Mouse (Mus musculus): ENCODE measurements at regions not wholly inside any gene's neighbourhood (a gene's known extent, or its start where the extent isn't known, plus 50 kb on each side); places are given as distances from the start of the nearest gene placed in this dataset.

GRCm38 (mm10) chr1:169439621-169440020, 91.6 kb downstream of the Nuf2 start:
- H3K4me1 ChIP-seq (replicated peaks), result peaks cover 3% of the 10 kb centered on the region; the same call in 1 of the 2 replicates
- no peak for ATAC-seq (ENCODE audit: low read depth)
- WGBS, result 51% methylated on average over 2 of the region's 2 CpGs
- no peak overlapping the region for H3K9ac ChIP-seq
- no peak overlapping the region for H3K4me3 ChIP-seq
- no peak overlapping the region for H3K4me2 ChIP-seq
- H3K9me3 ChIP-seq, result no peaks in the 10 kb centered on the region
- no peak overlapping the region for H3K27ac ChIP-seq (replicated peaks)
- no peaks in the 10 kb centered on the region for H3K27me3 ChIP-seq
- no peaks in the 10 kb centered on the region for H3K36me3 ChIP-seq

GRCm38 (mm10) chr1:169438006-169438405, 93.3 kb downstream of the Nuf2 start:
- Histone ChIP-seq H3K9ac (no peak overlapping the region), H3K4me2 (no peak overlapping the region), H3K4me3 (no peak overlapping the region), H3K4me1 (replicated peaks) (peaks cover 3% of the 10 kb centered on the region; the same call in 1 of the 2 replicates), H3K36me3 (no peaks in the 10 kb centered on the region), H3K27ac (replicated peaks) (no peak overlapping the region), H3K9me3 (no peaks in the 10 kb centered on the region), H3K27me3 (no peaks in the 10 kb centered on the region)
- no peak for ATAC-seq (ENCODE audit: low read depth)
- WGBS, result 58% methylated on average over 3 of the region's 3 CpGs

- H3K27ac ChIP-seq (replicated peaks), result no peak overlapping the region
- 66% methylated on average over 3 of the region's 3 CpGs for WGBS
- H3K36me3 ChIP-seq, result no peaks in the 10 kb centered on the region
- ATAC-seq (ENCODE audit: low read depth), result no peak
- no peak overlapping the region for H3K4me3 ChIP-seq
- H3K4me1 ChIP-seq (replicated peaks), result no peaks in the 10 kb centered on the region
- H3K9ac ChIP-seq, result no peak overlapping the region
- no peak overlapping the region for H3K4me2 ChIP-seq
- H3K27me3 ChIP-seq, result no peaks in the 10 kb centered on the region
- H3K9me3 ChIP-seq, result no peaks in the 10 kb centered on the region
Measured at GRCm38 (mm10) chr1:169422408-169422807, 108.9 kb downstream of the Nuf2 start.

GRCm38 (mm10) chr1:169421671-169422070, 109.6 kb downstream of the Nuf2 start:
- no peak overlapping the region for H3K9ac ChIP-seq
- 37% methylated on average over 1 of the region's 1 CpGs for WGBS
- ATAC-seq (ENCODE audit: low read depth), result no peak
- H3K4me1 ChIP-seq (replicated peaks), result no peaks in the 10 kb centered on the region
- no peak overlapping the region for H3K4me3 ChIP-seq
- no peaks in the 10 kb centered on the region for H3K9me3 ChIP-seq
- H3K27me3 ChIP-seq, result no peaks in the 10 kb centered on the region
- H3K4me2 ChIP-seq, result no peak overlapping the region
- no peak overlapping the region for H3K27ac ChIP-seq (replicated peaks)
- no peaks in the 10 kb centered on the region for H3K36me3 ChIP-seq

- H3K27me3 ChIP-seq, result no peaks in the 10 kb centered on the region
- no peaks in the 10 kb centered on the region for H3K36me3 ChIP-seq
- 87% methylated on average over 4 of the region's 4 CpGs for WGBS
- no peaks in the 10 kb centered on the region for H3K4me1 ChIP-seq (replicated peaks)
- no peak overlapping the region for H3K9ac ChIP-seq
- no peak for ATAC-seq (ENCODE audit: low read depth)
- H3K9me3 ChIP-seq, result no peaks in the 10 kb centered on the region
- H3K4me3 ChIP-seq, result no peak overlapping the region
- no peak overlapping the region for H3K4me2 ChIP-seq
- no peak overlapping the region for H3K27ac ChIP-seq (replicated peaks)
Measured at GRCm38 (mm10) chr1:169418665-169419045, 112.6 kb downstream of the Nuf2 start.

GRCm38 (mm10) chr1:169417979-169418664, 113.1 kb downstream of the Nuf2 start:
- Histone ChIP-seq H3K36me3 (no peaks in the 10 kb centered on the region), H3K4me1 (replicated peaks) (no peaks in the 10 kb centered on the region), H3K27ac (replicated peaks) (no peak overlapping the region), H3K27me3 (no peaks in the 10 kb centered on the region), H3K9me3 (no peaks in the 10 kb centered on the region), H3K4me2 (no peak overlapping the region), H3K4me3 (no peak overlapping the region), H3K9ac (no peak overlapping the region)
- ATAC-seq (ENCODE audit: low read depth), result no peak
- 75% methylated on average over 10 of the region's 10 CpGs for WGBS

- H3K4me1 ChIP-seq (replicated peaks), result peaks cover 8% of the 10 kb centered on the region; the same call in 1 of the 2 replicates
- 94% methylated on average over 1 of the region's 1 CpGs for WGBS
- H3K9ac ChIP-seq, result no peak overlapping the region
- no peak overlapping the region for H3K4me2 ChIP-seq
- no peak overlapping the region for H3K27ac ChIP-seq (replicated peaks)
- H3K9me3 ChIP-seq, result no peaks in the 10 kb centered on the region
- no peaks in the 10 kb centered on the region for H3K36me3 ChIP-seq
- no peak for ATAC-seq (ENCODE audit: low read depth)
- no peaks in the 10 kb centered on the region for H3K27me3 ChIP-seq
- no peak overlapping the region for H3K4me3 ChIP-seq
Measured at GRCm38 (mm10) chr1:169416701-169417100, 114.6 kb downstream of the Nuf2 start.

GRCm38 (mm10) chr1:169408120-169408519, 123.1 kb downstream of the Nuf2 start:
- ATAC-seq (ENCODE audit: low read depth), result no peak
- no peak overlapping the region for H3K4me2 ChIP-seq
- H3K27me3 ChIP-seq, result no peaks in the 10 kb centered on the region
- H3K4me3 ChIP-seq, result no peak overlapping the region
- H3K9ac ChIP-seq, result no peak overlapping the region
- H3K27ac ChIP-seq (replicated peaks), result no peak overlapping the region
- peaks cover 8% of the 10 kb centered on the region; the same call in 1 of the 2 replicates for H3K4me1 ChIP-seq (replicated peaks)
- WGBS, result 69% methylated on average over 2 of the region's 2 CpGs
- no peaks in the 10 kb centered on the region for H3K36me3 ChIP-seq
- no peaks in the 10 kb centered on the region for H3K9me3 ChIP-seq

- Histone ChIP-seq H3K27ac (replicated peaks) (no peak overlapping the region), H3K4me1 (replicated peaks) (no peaks in the 10 kb centered on the region), H3K4me3 (no peak overlapping the region), H3K27me3 (no peaks in the 10 kb centered on the region), H3K4me2 (no peak overlapping the region), H3K9ac (no peak overlapping the region), H3K9me3 (no peaks in the 10 kb centered on the region), H3K36me3 (no peaks in the 10 kb centered on the region)
- 67% methylated on average over 6 of the region's 6 CpGs for WGBS
- no peak for ATAC-seq (ENCODE audit: low read depth)
Measured at GRCm38 (mm10) chr1:169400841-169401240, 130.4 kb downstream of the Nuf2 start.

- no peak overlapping the region for H3K4me2 ChIP-seq
- no peaks in the 10 kb centered on the region for H3K27me3 ChIP-seq
- H3K36me3 ChIP-seq, result no peaks in the 10 kb centered on the region
- no peak overlapping the region for H3K9ac ChIP-seq
- no peak overlapping the region for H3K27ac ChIP-seq (replicated peaks)
- H3K9me3 ChIP-seq, result no peaks in the 10 kb centered on the region
- no peak for ATAC-seq (ENCODE audit: low read depth)
- no peaks in the 10 kb centered on the region for H3K4me1 ChIP-seq (replicated peaks)
- WGBS, result 93% methylated on average over 4 of the region's 4 CpGs
- no peak overlapping the region for H3K4me3 ChIP-seq
Measured at GRCm38 (mm10) chr1:169397371-169397770, 133.9 kb downstream of the Nuf2 start.

- H3K9me3 ChIP-seq, result no peaks in the 10 kb centered on the region
- no peaks in the 10 kb centered on the region for H3K27me3 ChIP-seq
- H3K9ac ChIP-seq, result no peak overlapping the region
- H3K27ac ChIP-seq (replicated peaks), result no peak overlapping the region
- H3K4me1 ChIP-seq (replicated peaks), result peaks cover 10% of the 10 kb centered on the region
- no peaks in the 10 kb centered on the region for H3K36me3 ChIP-seq
- ATAC-seq (ENCODE audit: low read depth), result no peak
- H3K4me3 ChIP-seq, result no peak overlapping the region
- WGBS, result 75% methylated on average over 1 of the region's 1 CpGs
- no peak overlapping the region for H3K4me2 ChIP-seq
Measured at GRCm38 (mm10) chr1:169387056-169387455, 144.2 kb downstream of the Nuf2 start.

- H3K4me2 ChIP-seq, result no peak overlapping the region
- no peaks in the 10 kb centered on the region for H3K9me3 ChIP-seq
- H3K4me1 ChIP-seq (replicated peaks), result peaks cover 10% of the 10 kb centered on the region
- no peak overlapping the region; the same call in 1 of the 2 replicates for H3K27ac ChIP-seq (replicated peaks)
- no peak; the same call in 1 of the 2 replicates for ATAC-seq (ENCODE audit: low read depth)
- H3K27me3 ChIP-seq, result no peaks in the 10 kb centered on the region
- no peak overlapping the region for H3K4me3 ChIP-seq
- 51% methylated on average over 10 of the region's 10 CpGs for WGBS
- no peak overlapping the region for H3K9ac ChIP-seq
- H3K36me3 ChIP-seq, result no peaks in the 10 kb centered on the region
Measured at GRCm38 (mm10) chr1:169385740-169386424, 145.4 kb downstream of the Nuf2 start.

Data from neural tube, embryonic 13.5 days (tissue).